Mouse (Mus musculus) embryonic facial prominence, embryonic 15.5 days (tissue): ENCODE results near the gene Abcc5. TPM values are rescaled to one million over a fixed set of nuclear protein-coding genes. Genes with fewer than 3 reads are reported as not detected.
A peak's percentile ranks its signal among the peaks of the same experiment; 100 is the strongest.
"Not testable (repeated sequence)": the region's sequence is repeated elsewhere in the genome, so short reads cannot be mapped to it uniquely, and the experiment has no call there.

Source experiments
- ATAC-seq: fragments of 200-750 bp; cut with Nextera tagmentation; 2 replicates; pipeline ENCODE4 v1.8.0; 2017; ENCODE audit warnings: low read depth, moderate TSS enrichment; ENCODE audit not compliant: insufficient number of reproducible peaks, low FRiP score, low TSS enrichment
- H3K27ac ChIP-seq: fragments of 300-500 bp; sonication (generic); replicated peaks from 2 replicates; pipeline ENCODE4 v1.5.1; 2015; ENCODE audit warnings: mild to moderate bottlenecking, inconsistent platforms
- H3K27me3 ChIP-seq: fragments of 300-500 bp; sonication (generic); 2 replicates; pipeline ENCODE4 v1.6.1; 2015; ENCODE audit warnings: inconsistent platforms
- H3K36me3 ChIP-seq: fragments of 300-500 bp; sonication (generic); 2 replicates; pipeline ENCODE4 v1.6.1; 2015; ENCODE audit warnings: mild to moderate bottlenecking, inconsistent platforms
- H3K4me1 ChIP-seq: fragments of 300-500 bp; sonication (generic); 2 replicates; pipeline ENCODE4 v1.6.1; 2015; ENCODE audit warnings: inconsistent platforms
- H3K4me2 ChIP-seq: fragments of 300-500 bp; sonication (generic); replicated peaks from 2 replicates; pipeline ENCODE4 v1.6.1; 2015; ENCODE audit warnings: mild to moderate bottlenecking, inconsistent platforms
- H3K4me3 ChIP-seq: fragments of 300-500 bp; sonication (generic); replicated peaks from 2 replicates; pipeline ENCODE4 v1.5.1; 2015; ENCODE audit warnings: mild to moderate bottlenecking, inconsistent platforms
- H3K9ac ChIP-seq: fragments of 300-500 bp; sonication (generic); 2 replicates; pipeline ENCODE4 v1.6.1; 2015; ENCODE audit warnings: inconsistent platforms
- H3K9me3 ChIP-seq: fragments of 300-500 bp; sonication (generic); replicated peaks from 2 replicates; pipeline ENCODE4 v1.6.1; 2016; ENCODE audit warnings: inconsistent platforms
- WGBS: fragments of 180-500 bp; shearing (Covaris S2); methylation state at CpG from one replicate; pipeline ENCODE4 v1.1.7; 2015; 5-methylcytosine and 5-hydroxymethylcytosine counted together
- polyA plus RNA-seq: library from polyadenylated mRNA; unstranded; fragments of >200 nt; fragmentation: Nextera tagmentation; extraction: Ambion mirVana; gene quantifications from 2 replicates; pipeline ENCODE4 v1.2.1, GENCODE M21; 2015

Gene Abcc5
- 67.0 and 74.1 TPM in 2 replicates for polyA plus RNA-seq

DNA sequence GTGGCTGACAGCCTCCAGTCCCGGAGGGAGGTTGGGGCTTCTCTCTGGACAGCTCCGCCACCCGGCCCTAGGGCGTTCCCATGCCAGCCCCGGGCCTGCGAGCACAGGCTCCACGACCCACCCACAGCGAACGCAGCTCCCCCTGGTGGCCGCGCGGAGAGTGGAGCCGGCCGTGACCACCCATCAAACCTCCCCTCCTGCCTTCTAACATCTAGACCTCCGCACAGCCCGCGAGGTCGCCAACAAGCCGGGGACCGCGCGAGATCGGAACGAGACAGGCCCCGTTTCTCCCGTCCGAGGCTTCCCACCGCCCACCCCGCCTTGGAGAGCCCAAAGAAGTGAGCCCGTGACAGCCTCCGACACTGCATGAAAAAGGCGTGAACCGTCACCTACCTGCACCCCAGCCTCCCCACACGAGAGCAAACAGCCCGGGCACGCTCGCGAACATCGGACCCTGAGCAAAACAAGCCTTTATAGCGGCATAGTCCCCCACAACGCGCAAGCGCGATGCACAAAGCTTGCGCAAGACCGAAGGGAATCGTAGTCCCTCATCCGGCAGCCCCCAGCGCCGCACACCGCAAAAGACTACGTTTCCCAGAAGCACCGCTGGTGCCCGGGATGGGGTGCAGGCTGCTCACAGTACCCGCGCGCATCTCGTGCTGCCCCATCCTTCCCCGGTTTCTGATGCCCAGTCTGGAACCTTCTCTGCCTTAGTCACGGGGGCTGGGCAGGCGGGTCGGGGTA is at the start of gene Abcc5:
Abcc5 (minus strand) TSS at position 540 of the 744 bp plus-strand sequence.
- H3K4me3 ChIP-seq = peak within 1 kb of the TSS; percentile 89
- ATAC-seq = peak; percentile 98
- H3K36me3 ChIP-seq = peaks cover 7% of the 10 kb centered on the region; the same call in 1 of the 2 replicates
- H3K4me2 ChIP-seq = peak within 1 kb of the TSS; percentile 73
- H3K27ac ChIP-seq = peak within 1 kb of the TSS; percentile 94
- peaks cover 16% of the 10 kb centered on the region for H3K4me1 ChIP-seq
- H3K27me3 ChIP-seq = no peaks in the 10 kb centered on the region
- WGBS = under 1% methylated on average over 62 of the region's 62 CpGs
- H3K9me3 ChIP-seq = no peaks in the 10 kb centered on the region
- H3K9ac ChIP-seq = peak within 1 kb of the TSS; percentile 72

DNA sequence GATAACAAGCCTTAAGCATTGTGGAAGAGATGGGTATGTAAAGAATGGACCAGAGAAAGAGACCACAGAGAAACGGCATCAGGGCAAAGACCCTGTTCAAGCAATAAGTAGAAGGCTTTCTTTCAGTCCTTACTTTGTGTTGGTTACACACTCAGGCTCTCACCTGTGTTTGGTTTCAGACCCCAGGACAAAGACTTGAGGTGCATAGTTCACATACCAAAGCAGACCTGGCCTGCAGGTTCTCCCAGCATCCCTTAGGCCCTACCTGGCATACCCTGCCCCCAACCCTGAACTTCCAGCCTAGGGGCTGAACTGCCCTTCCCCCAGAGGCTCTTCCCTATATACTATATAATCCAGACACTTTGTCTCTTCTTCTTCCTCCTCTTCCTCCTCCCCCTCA is 49.1 kb upstream of the Abcc5 start:
- no peak for ATAC-seq
- no peaks in the 10 kb centered on the region for H3K36me3 ChIP-seq
- WGBS = 78% methylated on average over 1 of the region's 1 CpGs
- H3K4me3 ChIP-seq = no peak overlapping the region
- no peaks in the 10 kb centered on the region for H3K4me1 ChIP-seq
- no peaks in the 10 kb centered on the region for H3K27me3 ChIP-seq
- H3K27ac ChIP-seq = no peak overlapping the region
- no peak overlapping the region for H3K9ac ChIP-seq
- H3K9me3 ChIP-seq = no peaks in the 10 kb centered on the region
- no peak overlapping the region for H3K4me2 ChIP-seq

DNA sequence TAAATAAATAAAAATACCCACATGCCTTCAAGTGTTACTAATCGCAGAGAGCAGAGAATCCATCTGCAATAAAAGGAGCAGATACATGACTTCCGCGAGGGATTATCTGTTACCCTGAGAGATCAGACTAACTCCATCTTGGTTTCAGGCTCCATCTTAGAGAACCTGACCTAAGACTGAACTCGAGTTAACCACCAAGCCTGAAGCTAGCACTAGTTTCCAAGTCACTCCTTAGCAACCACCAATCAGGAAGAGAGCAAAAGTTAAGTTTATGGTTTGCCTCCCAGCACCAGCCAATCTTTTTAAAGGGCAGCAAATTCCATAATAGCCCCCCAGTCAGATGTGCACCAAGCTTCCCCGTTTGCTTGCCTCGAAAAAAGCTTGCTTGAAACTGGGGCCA is 48.6 kb upstream of the Abcc5 start:
- Histone ChIP-seq H3K4me3 (no peak overlapping the region), H3K27ac (no peak overlapping the region), H3K9ac (no peak overlapping the region), H3K36me3 (no peaks in the 10 kb centered on the region), H3K4me2 (no peak overlapping the region), H3K4me1 (no peaks in the 10 kb centered on the region), H3K27me3 (no peaks in the 10 kb centered on the region), H3K9me3 (no peaks in the 10 kb centered on the region)
- 77% methylated on average over 6 of the region's 6 CpGs for WGBS
- ATAC-seq = no peak

DNA sequence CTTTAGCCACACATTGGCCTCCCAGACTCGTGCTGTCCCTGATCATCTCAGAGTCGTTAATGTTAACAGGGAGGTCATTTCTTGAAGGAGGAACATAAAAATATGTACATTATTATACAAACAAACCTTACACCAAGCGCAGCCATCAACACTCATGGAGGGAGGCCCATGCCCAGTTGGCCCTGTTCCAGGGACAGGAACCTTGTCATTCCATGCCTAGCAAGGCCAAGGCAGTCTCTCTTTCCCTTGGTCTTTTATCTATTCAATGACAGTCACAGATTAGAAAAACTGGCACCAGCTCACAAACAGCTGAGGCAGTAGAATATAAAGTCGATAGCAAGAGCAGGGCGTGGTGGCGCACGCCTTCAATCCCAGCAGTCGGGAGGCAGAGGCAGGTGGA is 48.0 kb upstream of the Abcc5 start:
- Histone ChIP-seq H3K4me1 (no peaks in the 10 kb centered on the region), H3K27ac (no peak overlapping the region), H3K27me3 (no peaks in the 10 kb centered on the region), H3K4me3 (no peak overlapping the region), H3K9ac (no peak overlapping the region), H3K9me3 (no peaks in the 10 kb centered on the region), H3K36me3 (no peaks in the 10 kb centered on the region), H3K4me2 (no peak overlapping the region)
- no peak for ATAC-seq
- 91% methylated on average over 8 of the region's 8 CpGs for WGBS

DNA sequence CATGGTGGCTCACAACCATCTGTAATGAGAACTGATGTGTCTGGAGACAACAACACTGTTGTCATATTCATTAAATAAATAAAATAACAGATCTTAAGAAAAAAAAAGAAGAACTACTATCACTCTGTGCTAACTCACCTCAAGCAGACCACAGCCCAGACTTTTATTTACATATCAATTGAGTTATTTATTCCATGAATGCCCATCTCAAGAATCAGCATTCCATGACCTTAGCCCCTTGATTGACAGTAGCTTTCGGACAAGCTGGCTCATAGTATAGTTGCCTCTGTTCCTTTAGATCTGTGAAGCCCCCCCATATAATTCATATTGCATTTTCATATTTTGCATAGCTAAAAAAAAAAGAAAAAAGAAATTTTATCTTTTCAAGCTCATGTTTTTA is 47.6 kb upstream of the Abcc5 start:
- Histone ChIP-seq H3K36me3 (no peaks in the 10 kb centered on the region), H3K27ac (no peak overlapping the region), H3K9ac (no peak overlapping the region), H3K27me3 (no peaks in the 10 kb centered on the region), H3K4me2 (no peak overlapping the region), H3K9me3 (no peaks in the 10 kb centered on the region), H3K4me3 (no peak overlapping the region), H3K4me1 (no peaks in the 10 kb centered on the region)
- ATAC-seq = no peak
- 83% methylated on average over 1 of the region's 1 CpGs for WGBS

DNA sequence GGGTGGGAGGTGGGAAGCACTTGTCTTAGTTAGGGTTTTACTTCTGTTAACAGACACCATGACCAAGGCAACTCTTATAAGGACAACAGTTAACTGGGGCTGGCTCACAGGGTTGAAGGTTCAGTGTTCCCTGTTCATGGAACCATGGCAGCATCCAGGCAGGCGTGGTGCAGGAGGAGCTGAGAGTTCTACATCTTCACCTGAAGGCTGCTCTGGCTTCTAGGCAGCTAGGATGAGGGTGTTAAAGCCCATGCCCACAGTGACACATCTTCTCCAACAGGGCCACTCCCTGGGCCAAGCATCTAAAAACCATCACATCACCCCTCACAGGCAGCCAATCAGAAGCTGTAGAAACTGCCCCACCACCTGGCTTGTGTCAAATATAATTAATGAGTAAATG is 45.5 kb upstream of the Abcc5 start:
- Histone ChIP-seq H3K9ac (no peak overlapping the region), H3K4me1 (no peaks in the 10 kb centered on the region), H3K4me3 (no peak overlapping the region), H3K27me3 (no peaks in the 10 kb centered on the region), H3K36me3 (no peaks in the 10 kb centered on the region), H3K4me2 (no peak overlapping the region), H3K27ac (no peak overlapping the region), H3K9me3 (no peaks in the 10 kb centered on the region)
- ATAC-seq = no peak
- WGBS = 61% methylated on average over 1 of the region's 1 CpGs

DNA sequence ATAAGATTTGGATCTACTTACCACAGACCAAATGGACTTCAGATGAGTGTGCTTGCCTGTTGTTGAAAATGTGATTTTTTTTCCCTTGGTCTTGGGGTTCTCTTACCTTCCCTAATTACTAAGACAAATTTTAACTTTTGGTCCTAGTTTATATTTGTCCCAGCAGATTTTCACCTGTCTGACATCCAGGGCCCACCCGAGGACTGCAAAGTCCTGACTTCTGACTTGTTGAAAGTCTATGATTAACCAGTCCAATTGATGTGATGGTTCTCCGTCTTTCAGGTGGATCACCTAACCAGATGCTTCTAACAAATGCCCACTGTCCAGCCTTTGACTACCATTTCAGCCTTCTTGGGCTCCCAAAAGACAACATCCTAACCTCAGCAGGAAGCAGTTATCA is 44.8 kb upstream of the Abcc5 start:
- Histone ChIP-seq H3K9ac (no peak overlapping the region), H3K27me3 (no peaks in the 10 kb centered on the region), H3K4me3 (no peak overlapping the region), H3K4me1 (no peaks in the 10 kb centered on the region), H3K36me3 (no peaks in the 10 kb centered on the region), H3K27ac (no peak overlapping the region), H3K4me2 (no peak overlapping the region), H3K9me3 (no peaks in the 10 kb centered on the region)
- no peak for ATAC-seq
- 83% methylated on average over 2 of the region's 2 CpGs for WGBS

DNA sequence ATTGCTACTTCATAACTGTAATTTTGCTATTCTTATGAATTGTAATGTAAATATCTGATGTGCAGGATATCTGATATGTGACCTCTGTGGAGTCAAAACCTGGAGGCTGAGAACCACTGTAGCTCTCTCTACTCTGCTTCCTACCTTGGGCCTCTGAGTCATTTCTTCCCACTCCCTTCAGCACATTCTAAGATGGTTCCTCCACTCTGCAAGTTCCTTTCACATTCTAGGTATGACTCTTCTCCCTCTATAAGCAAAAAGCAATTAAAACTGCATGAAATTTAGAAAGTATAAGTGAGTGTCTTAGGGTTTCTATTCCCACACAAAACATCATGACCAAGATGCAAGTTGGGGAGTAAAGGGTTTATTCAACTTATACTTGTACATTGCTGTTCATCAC is 38.5 kb upstream of the Abcc5 start:
- Histone ChIP-seq H3K27me3 (no peaks in the 10 kb centered on the region), H3K4me1 (no peaks in the 10 kb centered on the region), H3K9ac (no peak overlapping the region), H3K27ac (no peak overlapping the region), H3K36me3 (no peaks in the 10 kb centered on the region), H3K9me3 (no peaks in the 10 kb centered on the region), H3K4me3 (no peak overlapping the region), H3K4me2 (no peak overlapping the region)
- no peak for ATAC-seq

DNA sequence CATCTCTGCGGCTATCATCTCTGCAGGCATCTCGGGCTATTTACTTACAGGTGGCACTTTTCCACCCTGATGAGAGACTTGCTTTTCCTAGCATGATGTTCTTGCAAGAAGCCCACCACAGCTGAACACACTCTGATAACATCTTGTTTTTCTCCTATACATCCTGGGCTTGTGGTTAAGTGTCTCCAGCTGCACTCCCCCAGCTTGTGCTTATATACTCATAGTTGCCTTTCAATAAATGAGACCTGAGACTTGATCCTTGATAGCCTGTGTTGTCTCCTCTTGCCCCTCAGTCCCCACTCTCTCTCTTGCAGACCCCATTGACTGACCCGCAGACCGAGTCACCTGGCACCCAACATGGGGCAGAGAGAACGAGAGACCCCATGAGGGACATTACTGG is 32.5 kb upstream of the Abcc5 start:
- not testable (repeated sequence) for H3K27me3 ChIP-seq, ATAC-seq, H3K4me2 ChIP-seq, H3K9ac ChIP-seq, H3K4me3 ChIP-seq, H3K36me3 ChIP-seq, H3K9me3 ChIP-seq, H3K4me1 ChIP-seq, H3K27ac ChIP-seq
- 93% methylated on average over 5 of the region's 5 CpGs for WGBS

DNA sequence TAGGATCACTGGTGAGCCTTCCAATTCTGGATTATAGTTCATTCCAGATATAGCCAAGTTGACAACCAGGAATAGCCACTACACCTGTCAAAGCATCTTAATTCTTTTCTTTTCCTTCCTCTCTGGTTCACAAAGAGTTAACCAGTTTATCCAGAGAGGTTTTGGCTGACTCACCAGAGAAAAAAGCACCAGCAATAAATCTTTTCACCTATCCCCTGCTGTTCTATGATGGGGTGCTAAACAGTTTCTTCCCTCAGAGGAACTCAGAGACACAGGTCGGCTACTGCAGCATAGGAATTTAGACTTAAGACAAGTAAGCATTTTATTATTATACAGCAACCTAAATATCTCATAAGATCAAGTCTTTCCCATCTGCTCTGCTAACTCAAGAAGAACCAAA is 29.9 kb upstream of the Abcc5 start:
- no peak overlapping the region for H3K4me2 ChIP-seq
- no peak overlapping the region for H3K9ac ChIP-seq
- H3K27ac ChIP-seq = no peak overlapping the region
- ATAC-seq = no peak
- WGBS = 35% methylated on average over 1 of the region's 1 CpGs
- no peaks in the 10 kb centered on the region for H3K4me1 ChIP-seq
- H3K27me3 ChIP-seq = no peaks in the 10 kb centered on the region
- no peaks in the 10 kb centered on the region for H3K9me3 ChIP-seq
- H3K4me3 ChIP-seq = no peak overlapping the region
- no peaks in the 10 kb centered on the region for H3K36me3 ChIP-seq

DNA sequence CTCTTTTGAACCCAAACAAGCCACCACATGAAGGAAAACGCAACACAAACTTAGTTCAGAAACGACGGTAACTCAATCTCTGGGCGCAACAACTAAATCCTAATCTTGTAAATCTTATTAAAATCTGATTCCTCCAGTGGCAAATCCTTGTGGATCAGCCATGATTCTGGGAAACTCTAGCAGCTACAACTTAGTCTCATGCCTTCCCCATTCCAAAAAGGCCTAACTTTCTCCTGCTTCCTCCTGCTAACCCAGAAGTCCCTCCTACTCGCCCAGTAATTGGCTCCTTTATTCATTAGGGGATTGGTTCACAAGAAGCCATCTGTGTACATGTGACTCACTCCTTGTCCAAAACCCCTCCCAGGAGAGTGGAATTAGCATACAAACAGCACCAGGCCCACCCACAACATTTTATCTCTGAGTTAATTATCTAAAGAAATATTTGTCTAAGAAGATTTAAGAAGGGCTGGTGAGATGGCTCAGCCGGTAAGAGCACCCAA is 28.0 kb upstream of the Abcc5 start:
- Histone ChIP-seq H3K4me1 (no peaks in the 10 kb centered on the region), H3K4me2 (no peak overlapping the region), H3K27me3 (no peaks in the 10 kb centered on the region), H3K4me3 (no peak overlapping the region), H3K9me3 (no peaks in the 10 kb centered on the region), H3K27ac (no peak overlapping the region), H3K9ac (no peak overlapping the region), H3K36me3 (no peaks in the 10 kb centered on the region)
- 87% methylated on average over 6 of the region's 6 CpGs for WGBS
- ATAC-seq = no peak

DNA sequence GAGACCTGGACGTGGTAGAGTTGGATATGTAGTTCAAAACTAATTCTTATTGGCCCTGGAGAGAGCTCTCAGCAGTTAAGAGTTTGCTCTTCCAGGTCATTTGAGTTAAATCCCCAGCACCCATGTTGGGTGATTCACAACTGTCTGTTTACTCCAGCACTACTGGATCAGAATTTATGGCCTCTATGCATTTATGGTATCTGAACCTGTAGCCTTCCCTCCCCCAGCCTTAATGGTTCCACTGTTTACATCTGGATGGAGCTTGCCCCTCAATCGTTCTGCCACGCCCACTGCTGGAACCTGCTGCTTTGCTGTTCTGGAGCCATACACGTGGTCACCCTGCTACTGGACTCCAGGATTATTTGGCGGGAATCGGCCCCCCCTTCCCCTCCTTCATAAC is 25.6 kb upstream of the Abcc5 start:
- H3K4me3 ChIP-seq = no peak overlapping the region
- ATAC-seq = no peak
- 76% methylated on average over 6 of the region's 6 CpGs for WGBS

More for the DNA sequence above, 25.6 kb upstream of the Abcc5 start:
- Histone ChIP-seq H3K9me3 (no peaks in the 10 kb centered on the region), H3K4me1 (no peaks in the 10 kb centered on the region), H3K9ac (no peak overlapping the region), H3K27me3 (no peaks in the 10 kb centered on the region), H3K4me2 (no peak overlapping the region), H3K27ac (no peak overlapping the region), H3K36me3 (no peaks in the 10 kb centered on the region)
